15 mouse cellular contexts compared by ENCODE assay signal in the genomic region with DNA sequence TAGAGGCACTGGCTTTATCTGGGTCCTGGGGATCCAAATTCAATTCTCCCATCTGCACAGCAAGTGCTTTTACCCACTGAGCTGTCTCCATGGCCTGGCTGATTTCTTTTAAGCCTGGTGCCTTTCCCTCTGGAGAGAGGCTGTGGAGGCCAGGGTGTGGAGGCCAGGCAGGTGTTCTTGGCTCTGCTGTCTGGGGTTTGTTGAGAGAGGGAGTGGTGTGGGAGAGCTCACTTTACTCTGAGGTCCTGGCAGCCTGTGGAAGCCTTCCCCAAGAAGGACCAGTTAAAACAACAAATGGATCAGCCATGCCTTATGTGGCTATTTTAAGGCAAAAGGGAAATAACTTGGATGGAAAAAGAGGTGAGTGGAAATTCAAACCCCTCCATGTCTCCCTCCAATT.
DNase-seq lines count a peak whose midpoint lies in the region; ATAC-seq and TF ChIP-seq lines count a peak whose summit lies in the region.
"Had no signal": no experiment of that assay in that cellular context is flagged by ENCODE, and none has a peak within 500 bp of the region (broad histone marks: within the 10 kb centered on the region; RNA-seq: fewer than 3 reads in every experiment).

No protein-coding gene starts in this region.

- ATAC-seq in hindbrain, embryonic 13.5 days (ENCODE audit: low FRiP score), result no peak
- ATAC-seq in midbrain, embryonic 13.5 days, result no peak
- ATAC-seq in midbrain, embryonic 14.5 days (ENCODE audit: low FRiP score, low TSS enrichment), result no peak
- peak; percentile 35; the same call in 1 of the 2 replicates for ATAC-seq in embryonic facial prominence, embryonic 15.5 days (ENCODE audit: insufficient number of reproducible peaks, low FRiP score, low TSS enrichment, low read depth)
- ATAC-seq in stomach, postnatal 0 days (ENCODE audit: low FRiP score, low TSS enrichment), result no peak; the same call in 1 of the 2 replicates
- ATAC-seq: CD4-positive, CD25-positive, alpha-beta regulatory T cell, adult 4 months; hindbrain, embryonic 16.5 days; intestine, postnatal 0 days had no signal

- no peaks in the 10 kb centered on the region for H3K27me3 ChIP-seq in hindbrain, embryonic 10.5 days (ENCODE audit: insufficient read depth, poor library complexity, severe bottlenecking)
- H3K27me3 ChIP-seq in hindbrain, embryonic 13.5 days, result no peaks in the 10 kb centered on the region
- 0 out of 2 replicates have a peak, but pooled peaks cover 2% of the 10 kb centered on the region for H3K27me3 ChIP-seq in midbrain, embryonic 13.5 days
- H3K27me3 ChIP-seq in midbrain, embryonic 14.5 days (ENCODE audit: control insufficient read depth, insufficient read depth, low read length), result no peaks in the 10 kb centered on the region
- no peaks in the 10 kb centered on the region for H3K27me3 ChIP-seq in embryonic facial prominence, embryonic 15.5 days
- H3K27me3 ChIP-seq in stomach, postnatal 0 days (ENCODE audit: control insufficient read depth, insufficient read depth, low read length), result no peaks in the 10 kb centered on the region

- no peak overlapping the region for H3K9ac ChIP-seq in hindbrain, embryonic 13.5 days
- H3K9ac ChIP-seq in midbrain, embryonic 13.5 days (replicated peaks), result no peak overlapping the region
- H3K9ac ChIP-seq in midbrain, embryonic 14.5 days (replicated peaks; ENCODE audit: low read length), result no peak overlapping the region
- H3K9ac ChIP-seq in embryonic facial prominence, embryonic 15.5 days, result no peak overlapping the region
- H3K9ac ChIP-seq in stomach, postnatal 0 days (ENCODE audit: low read length), result no peak overlapping the region

- H3K4me2 ChIP-seq in hindbrain, embryonic 13.5 days, result no peak overlapping the region
- no peak overlapping the region for H3K4me2 ChIP-seq in midbrain, embryonic 13.5 days (replicated peaks)
- no peak overlapping the region for H3K4me2 ChIP-seq in midbrain, embryonic 14.5 days (ENCODE audit: low read length)
- no peak overlapping the region for H3K4me2 ChIP-seq in embryonic facial prominence, embryonic 15.5 days (replicated peaks)
- no peak overlapping the region for H3K4me2 ChIP-seq in stomach, postnatal 0 days (replicated peaks; ENCODE audit: low read depth)

- TF ChIP-seq EP300 in stomach, postnatal 0 days (optimal IDR thresholded peaks at IDR 0.05), result no peak

- peak overlapping the region; percentile 60 for H3K27ac ChIP-seq in hindbrain, embryonic 10.5 days
- H3K27ac ChIP-seq in hindbrain, embryonic 13.5 days, result no peak overlapping the region
- peak overlapping the region; percentile 16; the same call in 1 of the 2 replicates for H3K27ac ChIP-seq in midbrain, embryonic 13.5 days
- no peak overlapping the region for H3K27ac ChIP-seq in midbrain, embryonic 14.5 days (replicated peaks; ENCODE audit: low read depth, low read length)
- H3K27ac ChIP-seq in embryonic facial prominence, embryonic 15.5 days (replicated peaks), result peak overlapping the region; percentile 23; the same call in 1 of the 2 replicates
- H3K27ac ChIP-seq in stomach, postnatal 0 days (replicated peaks), result no peak overlapping the region

- no peaks in the 10 kb centered on the region for H3K9me3 ChIP-seq in hindbrain, embryonic 10.5 days
- no peaks in the 10 kb centered on the region for H3K9me3 ChIP-seq in hindbrain, embryonic 13.5 days
- H3K9me3 ChIP-seq in midbrain, embryonic 13.5 days, result no peaks in the 10 kb centered on the region
- H3K9me3 ChIP-seq in midbrain, embryonic 14.5 days (ENCODE audit: control insufficient read depth, low read length), result no peaks in the 10 kb centered on the region
- H3K9me3 ChIP-seq in embryonic facial prominence, embryonic 15.5 days (replicated peaks), result no peaks in the 10 kb centered on the region
- no peaks in the 10 kb centered on the region for H3K9me3 ChIP-seq in stomach, postnatal 0 days (ENCODE audit: control insufficient read depth, low read length)
- H3K9me3 ChIP-seq: G1E had no signal

- no peaks in the 10 kb centered on the region for H3K36me3 ChIP-seq in hindbrain, embryonic 10.5 days
- no peaks in the 10 kb centered on the region for H3K36me3 ChIP-seq in hindbrain, embryonic 13.5 days
- H3K36me3 ChIP-seq in midbrain, embryonic 13.5 days, result no peaks in the 10 kb centered on the region
- no peaks in the 10 kb centered on the region for H3K36me3 ChIP-seq in midbrain, embryonic 14.5 days (ENCODE audit: control insufficient read depth, insufficient read depth, low read length)
- no peaks in the 10 kb centered on the region for H3K36me3 ChIP-seq in embryonic facial prominence, embryonic 15.5 days
- H3K36me3 ChIP-seq in stomach, postnatal 0 days (ENCODE audit: control insufficient read depth, insufficient read depth, low read length), result no peaks in the 10 kb centered on the region
- H3K36me3 ChIP-seq: G1E had no signal

- H3K4me1 ChIP-seq in hindbrain, embryonic 10.5 days (replicated peaks), result peaks cover 34% of the 10 kb centered on the region
- peaks cover 19% of the 10 kb centered on the region for H3K4me1 ChIP-seq in hindbrain, embryonic 13.5 days (replicated peaks)
- peaks cover 22% of the 10 kb centered on the region for H3K4me1 ChIP-seq in midbrain, embryonic 13.5 days (replicated peaks)
- H3K4me1 ChIP-seq in midbrain, embryonic 14.5 days (ENCODE audit: control insufficient read depth, insufficient read depth, low read length), result peaks cover 8% of the 10 kb centered on the region; the same call in 1 of the 2 replicates
- H3K4me1 ChIP-seq in embryonic facial prominence, embryonic 15.5 days, result peaks cover 21% of the 10 kb centered on the region; the same call in 1 of the 2 replicates
- 0 out of 2 replicates have a peak, but pooled peaks cover 2% of the 10 kb centered on the region for H3K4me1 ChIP-seq in stomach, postnatal 0 days (replicated peaks; ENCODE audit: control insufficient read depth, insufficient read depth)

- TF ChIP-seq CTCF in stomach, postnatal 0 days (IDR thresholded peaks at IDR 0.05; ENCODE audit: low read depth), result no peak

- no peak overlapping the region for H3K4me3 ChIP-seq in hindbrain, embryonic 10.5 days
- no peak overlapping the region for H3K4me3 ChIP-seq in hindbrain, embryonic 13.5 days
- no peak overlapping the region for H3K4me3 ChIP-seq in midbrain, embryonic 13.5 days (replicated peaks)
- no peak overlapping the region for H3K4me3 ChIP-seq in midbrain, embryonic 14.5 days (replicated peaks; ENCODE audit: low read depth, low read length)
- no peak overlapping the region for H3K4me3 ChIP-seq in embryonic facial prominence, embryonic 15.5 days (replicated peaks)
- no peak overlapping the region for H3K4me3 ChIP-seq in stomach, postnatal 0 days (ENCODE audit: low read depth, low read length)

- no peak for DNase-seq in hindbrain, embryonic 10.5 days (ENCODE audit: low spot score)
- no peak for DNase-seq in midbrain, embryonic 14.5 days
- peak; percentile 29 for DNase-seq in stomach, postnatal 0 days (ENCODE audit: low spot score)
- DNase-seq in ovary, postnatal 14 days (ENCODE audit: low spot score), result no peak
- DNase-seq: adrenal gland, adult 2 months; cerebellum, postnatal 10 days; gastrocnemius, postnatal 36 days; thymus, postnatal 14 days had no signal

Comparison
In these comparisons a context has a peak if more than half of its experiments do, and no peak if none do; other contexts are left out.
1. H3K27ac ChIP-seq: peak in hindbrain, embryonic 10.5 days (single experiment), midbrain, embryonic 13.5 days (single experiment) and embryonic facial prominence, embryonic 15.5 days (single experiment); none in hindbrain, embryonic 13.5 days (single experiment), midbrain, embryonic 14.5 days (single experiment) and stomach, postnatal 0 days (single experiment).